Mouse (Mus musculus) v-Abl transformed pro-B cells (cell line): ENCODE measurements at regions not wholly inside any gene's neighbourhood (a gene's known extent, or its start where the extent isn't known, plus 50 kb on each side); places are given as distances from the start of the nearest gene placed in this dataset.

Experiments
- in situ Hi-C, 2 experiments: fragments of 400-800 bp; cut with MboI; formaldehyde crosslinking; loops; one replicate each; pipeline ENCODE4 v1.15.1; 2025; ENCODE audit not compliant: unreplicated experiment in 2 of 2

GRCm38 (mm10) chr5:126705871-126706270 is 535.7 kb upstream of the Tmem132c start:
- in situ Hi-C loops = no loop called here

GRCm38 (mm10) chr5:126706701-126707100 is 534.9 kb upstream of the Tmem132c start:
- in situ Hi-C loops = no loop called here

GRCm38 (mm10) chr5:126714672-126715071 is 526.9 kb upstream of the Tmem132c start:
- in situ Hi-C loops = no loop called here

GRCm38 (mm10) chr5:126718421-126718820 is 523.2 kb upstream of the Tmem132c start:
- in situ Hi-C loops = no loop called here

GRCm38 (mm10) chr5:126721300-126721699 is 520.3 kb upstream of the Tmem132c start:
- in situ Hi-C loops = no loop called here

- in situ Hi-C loops = no loop called here
Observed at GRCm38 (mm10) chr5:126723304-126724295, 518.0 kb upstream of the Tmem132c start.

- in situ Hi-C loops = no loop called here
Observed at GRCm38 (mm10) chr5:126724329-126724728, 517.3 kb upstream of the Tmem132c start.

GRCm38 (mm10) chr5:126733470-126733869 is 508.1 kb upstream of the Tmem132c start:
- in situ Hi-C loops = no loop called here

GRCm38 (mm10) chr5:126735733-126736132 is 505.9 kb upstream of the Tmem132c start:
- in situ Hi-C loops = no loop called here

- in situ Hi-C loops = no loop called here
Observed at GRCm38 (mm10) chr5:126737681-126738080, 503.9 kb upstream of the Tmem132c start.

GRCm38 (mm10) chr5:126740861-126741410 is 500.7 kb upstream of the Tmem132c start:
- in situ Hi-C loops = no loop called here

GRCm38 (mm10) chr5:126755107-126755506 is 486.5 kb upstream of the Tmem132c start:
- in situ Hi-C loops = no loop called here

- in situ Hi-C loops = no loop called here
Observed at GRCm38 (mm10) chr5:126765037-126765707, 476.4 kb upstream of the Tmem132c start.

GRCm38 (mm10) chr5:126769031-126769430 is 472.6 kb upstream of the Tmem132c start:
- in situ Hi-C loops = no loop called here

- in situ Hi-C loops = no loop called here
Observed at GRCm38 (mm10) chr5:126787706-126788610, 453.6 kb upstream of the Tmem132c start.

GRCm38 (mm10) chr5:126799698-126800279 is 441.8 kb upstream of the Tmem132c start:
- in situ Hi-C loops = no loop called here

- in situ Hi-C loops = no loop called here
Observed at GRCm38 (mm10) chr5:126806656-126807055, 435.0 kb upstream of the Tmem132c start.

GRCm38 (mm10) chr5:126816069-126816468 is 425.5 kb upstream of the Tmem132c start:
- in situ Hi-C loops = no loop called here

GRCm38 (mm10) chr5:126835440-126835839 is 406.2 kb upstream of the Tmem132c start:
- in situ Hi-C loops = no loop called here

GRCm38 (mm10) chr5:126842606-126843005 is 399.0 kb upstream of the Tmem132c start:
- in situ Hi-C loops = no loop called here
